Mouse (Mus musculus): ENCODE data around the gene Scrn1.

DNA sequence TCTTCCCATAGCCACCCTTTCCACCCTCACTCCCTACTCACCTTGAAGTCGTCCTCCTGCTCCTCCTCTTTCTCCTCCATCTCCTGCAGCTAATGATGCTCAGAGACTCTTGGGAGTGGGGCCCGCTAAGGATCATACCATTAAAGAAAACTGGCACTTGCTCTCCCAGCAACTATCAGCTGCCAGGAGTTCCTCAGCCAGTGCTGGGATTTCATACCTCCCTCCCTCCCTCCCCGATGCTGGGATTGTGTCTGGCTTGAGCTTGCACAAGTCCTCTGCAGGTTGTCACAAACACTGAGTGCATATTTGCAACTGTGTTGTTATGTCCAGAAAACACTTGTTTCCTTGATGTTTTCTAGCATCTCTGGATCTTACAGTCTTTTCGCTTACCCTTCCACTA lies 30.9 kb upstream of the Scrn1 start, which contains the start of gene Fkbp14:
- TF ChIP-seq POLR2A (IDR thresholded peaks at IDR 0.05; ENCODE audit: borderline replicate concordance, control insufficient read depth, low read depth, low read length) (no peak), CTCF (IDR thresholded peaks at IDR 0.05; ENCODE audit: control insufficient read depth, insufficient read depth, low read length) (no peak)

Measured in bone marrow, adult 2 months (tissue).